Mouse (Mus musculus): ENCODE results near the gene Map2k2. TPM values are rescaled to one million over a fixed set of nuclear protein-coding genes. Genes with fewer than 3 reads are reported as not detected.

The Map2k2 gene
- total RNA-seq, 1 experiment from 2014 or later, result 66.5 TPM

Other genes with a start within 250 kb of the Map2k2 start
- not detected in 3 replicates for gene Tmprss9, start 234.1 kb upstream of the Map2k2 start, total RNA-seq (2017)
- 14.6 to 43.9 TPM (median 30.8 TPM) in 3 replicates for gene Timm13, start 204.9 kb upstream of the Map2k2 start, total RNA-seq (2017)
- gene Lmnb2, start 187.7 kb upstream of the Map2k2 start, total RNA-seq (2017), result 2.3 to 8.5 TPM (median 3.8 TPM) in 3 replicates
- 18.9 to 25.8 TPM (median 22.5 TPM) in 3 replicates for gene Gadd45b, start 175.8 kb upstream of the Map2k2 start, total RNA-seq (2017)
- gene Gng7, start 91.0 kb upstream of the Map2k2 start, total RNA-seq (2017), result 0.10 TPM in 1 of 3 replicates, not detected in the others
- gene Diras1, start 80.3 kb upstream of the Map2k2 start, total RNA-seq (2017), result 0.38 TPM in 1 of 3 replicates, not detected in the others
- 4.5 to 9.9 TPM (median 7.3 TPM) in 3 replicates for gene Slc39a3, start 68.5 kb upstream of the Map2k2 start, total RNA-seq (2017)
- gene Sgta, start 45.7 kb upstream of the Map2k2 start, total RNA-seq (2017), result 27.8 to 50.9 TPM (median 31.5 TPM) in 3 replicates
- gene Thop1, start 35.9 kb upstream of the Map2k2 start, total RNA-seq (2017), result 2.5 to 3.6 TPM (median 2.8 TPM) in 3 replicates
- 0.39 TPM in 1 of 3 replicates, not detected in the others for gene Creb3l3, start 7.0 kb upstream of the Map2k2 start, total RNA-seq (2017)
- 28.4 to 40.6 TPM (median 30.5 TPM) in 3 replicates for gene Zbtb7a, start 29.3 kb downstream of the Map2k2 start, total RNA-seq (2017)
- gene Pias4, start 62.0 kb downstream of the Map2k2 start, total RNA-seq (2017), result 13.0 to 24.9 TPM (median 21.2 TPM) in 3 replicates
- gene Eef2, start 70.7 kb downstream of the Map2k2 start, total RNA-seq (2017), result 1,029 to 1,258 TPM (median 1,077 TPM) in 3 replicates
- 30.4 to 45.3 TPM (median 37.3 TPM) in 3 replicates for gene Dapk3, start 77.1 kb downstream of the Map2k2 start, total RNA-seq (2017)
- gene 4930442H23Rik, start 77.9 kb downstream of the Map2k2 start, total RNA-seq (2017), result 0.49 TPM in 1 of 3 replicates, not detected in the others
- not detected in 3 replicates for gene Nmrk2, start 96.1 kb downstream of the Map2k2 start, total RNA-seq (2017)
- gene Atcay, start 124.9 kb downstream of the Map2k2 start, total RNA-seq (2017), result not detected in 3 replicates
- 0.10 to 0.58 TPM in 2 of 3 replicates, not detected in the other for gene Zfr2, start 127.2 kb downstream of the Map2k2 start, total RNA-seq (2017)
- 10.2 to 29.6 TPM (median 11.9 TPM) in 3 replicates for gene Matk, start 147.0 kb downstream of the Map2k2 start, total RNA-seq (2017)
- 77.4 to 89.3 TPM (median 78.0 TPM) in 3 replicates for gene Mrpl54, start 161.0 kb downstream of the Map2k2 start, total RNA-seq (2017)
- gene Apba3, start 161.0 kb downstream of the Map2k2 start, total RNA-seq (2017), result 8.9 to 13.4 TPM (median 11.5 TPM) in 3 replicates
- 2.6 to 8.9 TPM (median 3.0 TPM) in 3 replicates for gene Tjp3, start 185.7 kb downstream of the Map2k2 start, total RNA-seq (2017)
- gene Pip5k1c, start 187.0 kb downstream of the Map2k2 start, total RNA-seq (2017), result 47.3 to 69.4 TPM (median 50.3 TPM) in 3 replicates
- gene Cactin, start 215.2 kb downstream of the Map2k2 start, total RNA-seq (2017), result 24.5 to 34.3 TPM (median 25.5 TPM) in 3 replicates
- gene Tbxa2r, start 222.8 kb downstream of the Map2k2 start, total RNA-seq (2017), result 0.19 TPM in 1 of 3 replicates, not detected in the others
- not detected in 3 replicates for gene Gipc3, start 237.4 kb downstream of the Map2k2 start, total RNA-seq (2017)
- 28.8 to 40.1 TPM (median 38.7 TPM) in 3 replicates for gene Hmg20b, start 244.6 kb downstream of the Map2k2 start, total RNA-seq (2017)

Measured in monocyte, adult 5-6 weeks (primary cell).